Mouse (Mus musculus) liver, adult 2 months (tissue): ENCODE measurements around the gene Fars2.

Experiments used
- CTCF ChIP-seq: fragments of 200-500 bp; IDR thresholded peaks from 2 replicates; pipeline ENCODE4 v1.5.1; 2011; ENCODE audit warnings: low read depth, low read length, control low read depth
- POLR2A ChIP-seq: fragments of 200-500 bp; IDR thresholded peaks from 2 replicates; pipeline ENCODE4 v1.6.1; 2011; ENCODE audit warnings: low read length, control low read depth; ENCODE audit not compliant: insufficient read depth; ENCODE audit errors: extremely low read depth

GRCm38 (mm10) chr13:36309160-36309559 lies 191.9 kb downstream of the Fars2 start:
- no peak for TF ChIP-seq POLR2A
- TF ChIP-seq CTCF = no peak
